Mouse (Mus musculus): ENCODE results near the gene Ucp2.

The Ucp2 gene

DNA sequence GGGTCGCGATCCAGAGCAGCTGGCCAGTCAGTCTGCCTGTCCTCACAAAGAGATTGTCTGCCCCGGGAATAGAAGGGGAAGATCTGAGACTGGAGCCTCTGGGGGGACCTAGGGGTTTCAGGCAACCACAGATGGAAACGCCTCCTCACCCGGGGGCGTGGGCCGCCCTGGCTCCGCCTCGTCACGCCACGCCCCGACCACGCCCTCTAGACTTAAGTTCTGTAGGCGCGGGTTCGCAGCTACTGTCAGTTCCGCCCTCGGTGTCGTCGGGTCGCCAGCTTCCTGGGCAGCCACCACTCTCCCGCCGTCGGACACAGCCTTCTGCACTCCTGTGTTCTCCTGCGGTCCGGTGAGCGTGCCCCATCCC, at the start of gene Ucp2:
Ucp2 (plus strand) TSS at position 221 of the 367 bp plus-strand sequence.
- peak; percentile 92 for DNase-seq (ENCODE audit: low spot score)

DNA sequence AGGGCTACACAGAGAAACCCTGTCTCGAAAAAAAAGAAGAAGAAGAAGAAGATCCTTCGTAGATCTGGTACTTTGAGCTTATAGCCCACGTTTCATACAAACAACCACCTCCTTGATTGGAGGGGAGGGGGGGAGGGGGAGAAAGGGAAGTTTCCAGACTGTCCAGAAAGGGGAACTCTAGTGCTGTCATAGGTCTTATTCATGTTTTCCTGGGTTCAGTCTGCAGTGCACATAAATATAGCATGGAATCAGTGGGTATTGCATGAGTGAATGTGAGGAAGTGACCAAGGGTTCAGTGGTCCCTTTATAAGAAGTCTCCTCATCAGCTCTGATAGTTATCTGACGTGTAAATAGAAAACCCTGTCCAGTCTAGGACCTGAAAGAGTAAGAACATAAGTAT, 49.4 kb upstream of the Ucp2 start:
- no peak for DNase-seq (ENCODE audit: low spot score)

DNA sequence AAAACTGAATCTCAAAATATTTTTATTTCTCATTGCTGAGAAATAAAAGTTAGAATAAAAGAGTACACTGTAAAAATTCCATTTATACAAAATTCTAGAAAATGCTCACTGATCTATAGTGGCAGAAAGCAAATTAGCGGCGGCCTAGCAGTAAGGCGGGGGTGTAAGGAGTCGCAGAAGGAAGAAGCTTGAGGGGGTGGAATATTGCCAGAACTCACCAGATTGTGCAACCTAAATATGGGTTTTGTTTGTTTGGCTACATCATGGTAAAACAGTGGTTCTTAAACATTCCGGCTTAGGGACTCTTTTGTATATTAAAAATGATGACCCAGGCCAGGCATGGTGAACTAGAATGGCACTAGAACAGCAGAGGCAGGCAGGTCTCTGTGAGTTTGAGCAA, 46.9 kb upstream of the Ucp2 start:
- no peak for DNase-seq (ENCODE audit: low spot score)

DNA sequence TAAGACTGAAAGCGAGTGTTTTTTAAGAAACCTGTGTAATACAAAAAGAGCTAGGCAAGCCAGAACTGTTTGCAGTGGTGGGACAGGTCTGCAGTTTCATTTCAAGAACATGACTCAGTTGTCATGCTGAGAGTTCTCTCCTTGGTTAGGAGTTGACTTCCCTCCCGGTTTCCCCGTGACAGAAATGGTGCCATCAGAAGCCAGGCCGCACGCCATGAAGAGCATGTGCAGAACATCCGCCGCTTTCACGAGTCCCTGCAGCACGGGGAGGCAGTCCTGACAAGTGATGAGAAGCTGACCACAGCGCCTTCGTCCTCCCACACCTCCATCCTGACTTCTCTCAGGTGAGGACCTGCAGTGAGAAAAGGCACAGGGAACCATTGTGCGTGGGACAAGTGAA, 44.6 kb upstream of the Ucp2 start:
- no peak for DNase-seq (ENCODE audit: low spot score)

DNA sequence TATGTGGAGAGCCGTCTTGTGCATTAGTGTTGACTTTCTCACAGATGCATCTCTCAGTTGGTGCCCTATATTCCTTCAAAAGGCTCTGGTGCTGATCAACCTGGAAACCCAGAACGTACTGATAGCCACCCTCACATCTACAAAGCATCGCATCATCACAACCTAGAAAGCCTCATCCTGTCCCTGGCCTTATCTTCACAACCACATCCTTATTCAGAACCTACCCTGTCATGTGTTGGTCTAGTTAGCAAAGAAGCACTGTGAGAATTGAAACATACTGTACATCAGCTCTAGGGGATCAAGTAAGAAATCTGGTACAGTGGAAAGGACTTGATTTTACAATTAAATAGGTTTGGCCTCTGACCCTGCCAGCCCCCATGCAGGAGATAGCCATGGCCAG, 44.2 kb upstream of the Ucp2 start:
- no peak for DNase-seq (ENCODE audit: low spot score)

DNA sequence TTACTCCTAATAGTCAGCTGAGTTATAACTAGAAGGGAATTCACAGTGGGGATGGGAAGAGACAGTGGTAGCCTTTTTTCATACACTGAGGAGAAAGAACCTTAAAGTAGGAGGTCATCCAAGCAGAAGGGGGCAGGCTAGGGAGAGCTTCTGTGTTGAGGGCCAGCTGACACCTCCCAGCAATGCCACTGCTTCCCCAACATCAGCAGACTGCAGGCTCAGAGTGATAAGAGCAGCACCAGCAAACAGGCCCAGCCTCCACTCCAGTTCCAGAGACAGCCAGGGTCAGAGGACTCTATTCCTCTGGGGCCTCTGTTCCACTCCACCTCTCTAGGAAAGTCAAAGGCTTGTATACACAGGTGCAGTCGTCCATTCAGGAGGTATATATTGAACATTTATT, 35.0 kb upstream of the Ucp2 start:
- no peak for DNase-seq (ENCODE audit: low spot score)

DNA sequence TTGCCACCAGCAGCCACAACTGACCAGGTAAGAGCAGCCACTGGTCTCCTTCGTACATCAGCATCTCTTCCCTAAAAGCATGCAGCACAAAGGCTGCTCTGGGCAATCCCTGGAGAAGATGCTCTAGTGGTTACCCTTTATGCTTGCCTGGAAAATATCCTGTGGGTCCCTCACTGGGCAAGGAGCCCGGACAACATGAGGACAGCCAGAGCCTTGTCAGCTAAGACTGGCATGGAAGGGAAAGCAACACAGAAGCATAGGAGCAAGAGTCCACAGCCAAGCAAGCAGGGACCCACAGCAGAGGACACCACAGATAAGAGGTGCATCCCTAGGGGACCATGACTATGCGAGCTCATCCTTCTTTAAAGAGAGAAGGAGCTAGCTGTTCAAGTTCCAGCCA, 33.3 kb upstream of the Ucp2 start:
- no peak for DNase-seq (ENCODE audit: low spot score)

DNA sequence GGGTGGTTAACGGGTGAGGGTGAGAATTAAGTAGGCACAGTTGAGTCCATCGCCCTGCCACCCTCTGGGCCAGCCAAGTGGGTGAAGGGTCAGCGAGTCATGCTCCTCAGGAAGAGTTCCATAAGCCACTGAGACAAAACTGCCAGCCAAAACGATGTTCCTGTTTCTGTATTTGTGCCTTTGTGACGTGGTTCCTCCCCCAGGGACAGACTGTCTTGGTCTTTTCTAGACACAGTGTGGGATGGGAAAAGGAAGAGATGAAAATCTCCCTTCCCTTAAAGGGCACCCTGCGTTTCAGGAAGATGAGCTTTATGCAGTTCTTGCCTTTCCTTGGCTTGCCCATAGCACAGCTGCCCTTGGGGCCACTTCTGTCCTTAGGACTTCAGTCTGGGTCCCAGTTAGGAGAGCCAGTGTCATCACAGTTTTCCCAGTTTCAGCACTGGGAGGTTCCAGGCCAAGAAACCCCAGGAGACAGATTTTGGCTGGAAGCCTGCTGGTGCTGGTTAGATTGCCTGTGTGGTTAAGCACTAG, 31.5 kb upstream of the Ucp2 start:
- DNase-seq (ENCODE audit: low spot score): peak; percentile 60

DNA sequence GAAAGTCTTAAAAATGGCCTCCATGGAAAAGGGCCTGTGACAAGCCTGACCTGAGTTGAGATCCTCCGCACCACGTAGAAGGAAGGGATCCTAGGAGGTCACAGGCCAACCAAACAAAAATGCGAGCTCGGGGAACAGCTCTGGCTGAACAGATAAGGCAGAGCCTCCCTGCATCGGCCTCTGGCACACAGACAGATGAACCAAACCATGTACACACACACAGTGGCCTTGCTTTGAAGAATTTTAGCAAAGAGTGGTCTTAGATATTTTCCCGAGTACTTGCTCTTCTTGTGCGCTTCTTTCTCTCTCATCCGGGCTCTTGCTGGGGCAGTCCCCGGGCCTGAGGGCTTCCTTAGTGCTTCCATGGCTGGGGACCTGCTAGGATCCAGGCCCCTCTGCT, 29.9 kb upstream of the Ucp2 start:
- no peak for DNase-seq (ENCODE audit: low spot score)

DNA sequence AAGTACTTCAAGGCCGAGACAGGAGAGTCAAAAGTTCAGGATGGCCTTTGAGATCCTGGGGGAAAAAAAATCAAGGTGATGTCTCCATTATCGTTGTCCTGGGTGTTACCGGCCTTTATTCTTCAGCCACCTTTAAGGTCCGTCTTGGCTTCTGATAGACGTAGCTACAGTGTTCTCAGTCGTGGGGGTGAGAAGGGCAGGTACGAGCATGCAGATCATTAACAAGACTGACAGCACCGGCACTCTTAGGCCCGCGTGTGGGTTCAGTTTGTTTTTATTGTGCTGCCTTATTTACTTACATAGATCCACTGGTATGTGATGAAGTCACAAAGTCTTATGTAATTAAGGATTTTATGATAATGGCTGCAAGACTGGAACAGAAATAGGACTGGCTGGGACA, 29.4 kb upstream of the Ucp2 start:
- no peak for DNase-seq (ENCODE audit: low spot score)

DNA sequence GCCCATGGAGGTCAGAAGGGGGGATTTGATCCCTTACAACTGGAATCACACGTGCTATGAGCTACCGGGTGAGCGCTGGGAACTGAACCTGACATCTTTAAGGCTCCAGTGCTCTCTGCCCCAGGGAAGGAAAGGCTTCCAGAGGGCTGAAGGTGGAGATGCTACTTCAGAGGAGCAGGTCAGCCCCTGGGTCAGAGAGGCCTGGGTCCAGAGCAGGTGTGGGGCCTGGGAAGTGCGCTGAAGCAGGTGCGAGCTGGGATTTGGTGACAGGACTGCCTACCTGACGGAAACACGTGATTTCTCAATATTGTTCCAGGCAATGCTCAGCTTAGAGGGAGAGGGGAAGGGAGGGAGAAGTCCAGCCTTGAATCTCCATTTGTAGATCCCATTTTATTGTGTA, 28.9 kb upstream of the Ucp2 start:
- no peak for DNase-seq (ENCODE audit: low spot score)

DNA sequence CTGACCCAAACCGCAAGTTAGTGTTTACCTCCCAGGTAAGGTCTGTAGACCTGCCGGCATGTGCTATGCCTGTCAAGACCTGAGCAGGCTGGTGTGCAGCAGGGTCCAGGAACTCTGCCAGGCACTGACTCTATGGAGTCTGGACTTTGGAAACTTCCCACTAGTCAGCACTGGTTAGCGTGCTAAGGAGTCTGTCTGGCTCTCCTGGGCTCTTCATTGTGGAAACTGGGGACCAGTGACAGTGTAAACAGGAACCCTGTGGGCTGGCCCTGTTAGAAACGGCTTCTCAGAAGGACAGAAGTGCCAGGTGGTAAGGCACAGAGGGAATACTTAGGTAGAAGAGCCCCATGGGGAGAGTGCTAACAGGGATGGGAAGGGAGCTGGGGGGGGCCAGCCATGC, 27.9 kb upstream of the Ucp2 start:
- DNase-seq (ENCODE audit: low spot score): no peak

DNA sequence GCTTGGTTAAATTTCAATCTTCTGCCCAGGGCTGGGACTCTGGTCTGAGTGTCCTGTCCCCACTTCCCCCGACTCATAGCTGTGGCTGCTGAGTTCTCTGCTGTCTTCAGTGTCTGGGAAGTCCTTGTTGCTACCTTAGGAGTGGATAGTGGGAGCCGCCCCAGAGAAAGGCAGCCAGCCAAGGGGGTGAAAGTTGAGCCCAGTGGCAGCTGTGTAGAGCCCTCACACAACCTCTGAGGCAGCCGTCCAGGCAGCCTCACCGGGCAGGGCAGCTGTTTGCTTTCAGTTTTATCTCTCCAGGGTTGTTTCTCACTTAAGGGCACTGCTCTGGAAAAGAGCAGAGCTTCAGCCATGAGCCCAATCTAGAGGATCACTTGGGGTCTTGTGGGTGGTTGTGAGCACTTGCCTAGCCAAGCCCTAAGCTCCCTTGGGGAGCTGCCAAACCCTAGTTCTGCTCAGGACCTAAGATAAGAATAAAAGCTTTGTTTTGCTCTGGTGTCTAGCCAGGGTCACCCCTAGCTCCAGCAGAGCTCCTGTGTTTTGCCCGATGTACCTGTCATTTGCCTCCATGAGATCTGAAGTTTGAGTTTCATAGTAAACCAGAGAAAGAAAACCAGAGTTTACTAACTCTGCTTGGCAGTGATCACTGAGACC, 27.4 kb upstream of the Ucp2 start:
- DNase-seq (ENCODE audit: low spot score): peak; percentile 91

DNA sequence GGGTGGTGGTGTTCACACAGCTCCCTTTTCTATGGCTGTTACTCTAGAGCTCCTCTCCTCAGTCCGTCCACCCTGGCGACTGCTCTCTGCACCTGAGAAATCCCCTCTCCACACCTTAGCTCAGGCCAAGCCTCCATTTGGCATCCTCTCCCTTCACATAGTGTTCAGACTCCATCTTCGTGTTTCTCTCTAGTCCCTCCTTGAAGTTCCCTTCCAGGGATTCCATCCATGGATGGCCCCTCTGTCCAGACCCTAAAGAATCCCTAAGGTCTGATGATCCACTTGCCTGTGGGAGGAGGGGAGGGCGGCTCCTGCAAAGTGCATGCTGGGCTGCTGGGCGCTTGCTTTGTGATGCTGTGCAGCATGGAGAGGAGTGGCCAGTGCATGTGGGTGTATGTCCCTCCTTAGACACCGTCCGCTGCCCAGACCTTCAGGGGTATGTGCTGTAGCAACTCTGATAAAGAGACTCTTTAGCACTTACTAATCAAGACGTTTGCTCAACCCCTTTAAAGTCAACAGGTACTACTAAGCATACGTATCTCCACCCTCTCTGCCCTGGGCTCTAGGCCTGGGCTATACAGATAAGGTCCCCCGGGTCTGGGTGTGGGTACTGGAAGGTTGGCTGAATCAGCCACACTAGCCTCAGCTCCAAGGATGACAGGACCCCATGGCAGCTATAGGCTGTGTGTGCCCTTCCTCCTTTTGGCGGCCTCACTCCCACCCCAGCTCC, 26.2 kb upstream of the Ucp2 start:
- DNase-seq (ENCODE audit: low spot score): no peak

DNA sequence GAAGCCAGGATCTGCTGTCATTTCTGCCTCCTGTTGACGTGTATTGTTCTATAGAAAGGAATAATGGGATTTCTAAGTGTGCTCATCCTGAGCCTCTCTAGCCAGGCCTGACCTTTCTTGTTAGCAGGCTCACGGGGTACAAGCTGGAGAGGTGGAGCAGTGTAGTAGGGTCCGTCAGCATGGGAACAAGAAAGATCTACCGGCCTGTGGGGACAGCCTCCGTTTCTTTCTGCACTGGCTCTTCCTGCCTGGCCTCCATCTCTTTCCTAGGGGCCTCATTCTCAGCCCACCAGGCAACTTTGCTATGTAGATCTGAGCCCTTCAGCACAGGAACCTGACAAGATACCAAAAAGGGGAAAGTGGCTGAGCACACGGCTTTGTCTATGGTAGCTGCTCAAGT, 24.4 kb upstream of the Ucp2 start:
- DNase-seq (ENCODE audit: low spot score): no peak

DNA sequence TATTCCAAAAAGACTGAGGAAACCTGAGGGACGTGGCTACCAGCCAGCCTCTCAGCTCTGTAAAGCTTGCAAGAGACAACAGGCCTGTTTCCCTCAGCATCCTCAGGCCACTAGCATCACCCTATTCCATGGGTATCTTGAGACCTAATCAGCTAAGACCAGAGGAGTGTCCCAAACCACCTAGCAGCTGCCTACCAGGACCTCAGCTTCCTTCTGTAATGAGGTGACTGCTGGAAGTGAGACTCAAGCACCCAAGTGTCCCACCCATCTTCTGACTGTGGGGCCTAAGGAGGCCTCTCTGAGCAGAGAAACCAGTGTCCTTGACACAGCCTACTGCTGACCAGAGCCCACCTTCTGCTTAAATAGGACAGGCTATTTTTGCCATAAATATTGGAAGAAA, 23.6 kb upstream of the Ucp2 start:
- DNase-seq (ENCODE audit: low spot score): no peak

DNA sequence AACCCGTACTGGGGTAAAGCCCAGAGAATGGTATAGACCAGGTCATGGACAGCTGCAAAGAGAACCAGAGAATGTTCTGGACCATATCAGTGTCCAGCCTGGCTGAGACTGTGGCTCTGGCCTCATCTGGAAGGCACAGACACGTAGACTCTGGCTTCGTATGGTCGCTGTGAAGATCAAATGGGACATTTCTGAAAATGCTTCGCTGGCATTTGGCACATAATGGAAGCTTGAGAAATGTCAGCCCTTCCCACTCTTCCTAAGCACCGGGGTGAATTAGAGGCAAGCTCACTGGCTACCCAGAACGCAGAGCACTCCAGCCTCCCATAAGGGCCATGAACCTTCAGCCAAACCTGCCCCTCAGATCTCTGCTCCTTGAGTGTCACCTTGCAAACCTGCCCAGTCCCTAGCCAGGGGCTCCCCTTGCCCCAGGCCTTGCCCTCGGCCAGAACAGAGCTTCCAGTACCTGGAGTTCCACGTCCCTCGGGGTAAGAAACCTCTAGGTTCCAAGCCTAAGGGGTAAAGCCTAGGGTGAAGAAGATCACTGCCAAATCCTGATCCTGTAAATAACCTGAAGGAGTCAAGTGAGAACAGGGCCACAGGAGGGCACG, 22.2 kb upstream of the Ucp2 start:
- DNase-seq (ENCODE audit: low spot score): no peak

DNA sequence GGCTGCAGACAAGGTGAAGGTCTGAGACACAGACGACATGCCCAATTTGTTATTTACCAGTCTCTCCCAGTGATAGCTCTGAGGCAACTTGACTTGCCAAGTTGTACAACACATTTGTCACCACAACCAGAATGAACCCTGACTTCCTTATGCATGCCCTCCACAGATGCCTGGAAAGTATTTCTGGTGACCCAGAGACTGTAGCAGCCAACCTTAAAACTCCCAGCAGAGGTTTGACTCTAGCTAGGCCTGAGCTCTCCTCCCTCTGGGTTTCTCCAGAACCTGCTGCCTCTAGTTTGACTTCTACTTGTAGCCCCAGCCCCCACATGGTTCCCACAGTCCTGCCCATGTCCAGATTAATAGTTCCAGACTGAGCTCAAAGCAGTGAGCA, 21.7 kb upstream of the Ucp2 start:
- no peak for DNase-seq (ENCODE audit: low spot score)

DNA sequence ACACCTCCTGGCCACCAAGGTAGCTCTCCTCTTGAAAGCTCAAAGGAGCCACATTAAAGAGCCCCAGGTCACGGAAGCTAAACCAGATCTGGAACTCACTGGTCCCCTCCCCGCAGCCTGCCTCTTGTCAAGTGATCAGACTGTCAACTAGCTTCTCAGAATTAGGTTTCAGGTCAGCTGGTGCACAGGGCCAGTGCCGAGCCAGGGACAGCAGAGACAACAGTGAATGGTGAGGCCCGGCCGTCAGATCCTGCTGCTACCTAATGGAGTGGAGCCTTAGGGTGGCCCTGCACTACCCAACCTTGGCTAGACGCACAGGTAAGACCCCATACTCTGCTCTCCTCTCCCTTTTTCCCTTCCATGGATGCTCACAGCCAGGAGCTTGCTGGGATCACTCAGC, 20.4 kb upstream of the Ucp2 start, which contains the start of gene Ucp3:
Ucp3 (plus strand) TSS at position 214 of the 400 bp plus-strand sequence.
- DNase-seq (ENCODE audit: low spot score): no peak

DNA sequence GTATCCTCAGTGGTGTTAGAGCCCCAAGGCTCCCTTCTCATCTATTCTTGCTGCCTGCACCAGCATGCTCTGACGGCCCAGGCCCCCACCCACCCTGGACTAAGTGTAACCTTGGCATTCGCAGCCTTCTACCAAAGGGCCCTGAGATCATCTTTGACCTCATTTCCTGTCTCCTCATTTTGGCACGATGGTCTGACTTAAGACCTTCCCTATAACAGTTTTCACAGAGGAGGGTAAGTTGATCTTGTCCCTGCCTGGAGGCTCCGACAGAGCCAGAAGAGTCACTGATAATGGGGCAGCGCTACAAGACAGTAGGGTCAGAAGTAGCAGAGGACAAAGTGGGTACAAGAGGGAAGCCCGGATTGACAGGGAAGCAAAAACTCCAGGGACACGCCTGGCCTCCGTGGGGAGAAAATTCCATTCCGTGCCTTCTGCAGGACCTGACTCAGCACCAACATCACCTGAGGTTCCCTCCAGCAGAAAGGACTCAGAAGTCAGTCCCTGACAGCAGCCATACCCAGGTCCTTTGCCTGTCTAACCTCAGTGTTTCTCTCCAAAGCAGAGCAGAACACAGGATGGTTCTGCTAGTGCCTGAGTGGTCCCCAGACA, 19.2 kb upstream of the Ucp2 start:
- no peak for DNase-seq (ENCODE audit: low spot score)

DNA sequence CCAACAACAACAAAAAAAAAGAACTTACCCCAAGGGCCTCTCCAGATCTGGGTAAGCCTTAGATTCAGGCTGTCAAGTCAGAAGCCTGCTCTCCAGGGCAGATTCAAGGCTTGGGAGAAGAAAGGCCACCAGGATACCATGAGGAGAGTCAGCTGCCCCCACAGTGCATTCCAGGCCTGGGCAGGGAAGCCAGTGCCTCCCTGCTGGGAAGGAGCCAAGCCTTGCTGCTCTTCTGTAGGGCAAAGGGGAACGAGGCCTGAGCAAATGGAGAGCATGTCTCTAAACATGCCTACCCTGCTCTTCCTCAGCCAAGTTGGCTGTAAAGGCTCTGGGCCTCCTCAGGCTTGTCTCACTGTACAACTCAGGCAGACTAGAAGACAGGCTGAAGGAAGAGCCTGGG, 18.5 kb upstream of the Ucp2 start:
- DNase-seq (ENCODE audit: low spot score): peak; percentile 69

DNA sequence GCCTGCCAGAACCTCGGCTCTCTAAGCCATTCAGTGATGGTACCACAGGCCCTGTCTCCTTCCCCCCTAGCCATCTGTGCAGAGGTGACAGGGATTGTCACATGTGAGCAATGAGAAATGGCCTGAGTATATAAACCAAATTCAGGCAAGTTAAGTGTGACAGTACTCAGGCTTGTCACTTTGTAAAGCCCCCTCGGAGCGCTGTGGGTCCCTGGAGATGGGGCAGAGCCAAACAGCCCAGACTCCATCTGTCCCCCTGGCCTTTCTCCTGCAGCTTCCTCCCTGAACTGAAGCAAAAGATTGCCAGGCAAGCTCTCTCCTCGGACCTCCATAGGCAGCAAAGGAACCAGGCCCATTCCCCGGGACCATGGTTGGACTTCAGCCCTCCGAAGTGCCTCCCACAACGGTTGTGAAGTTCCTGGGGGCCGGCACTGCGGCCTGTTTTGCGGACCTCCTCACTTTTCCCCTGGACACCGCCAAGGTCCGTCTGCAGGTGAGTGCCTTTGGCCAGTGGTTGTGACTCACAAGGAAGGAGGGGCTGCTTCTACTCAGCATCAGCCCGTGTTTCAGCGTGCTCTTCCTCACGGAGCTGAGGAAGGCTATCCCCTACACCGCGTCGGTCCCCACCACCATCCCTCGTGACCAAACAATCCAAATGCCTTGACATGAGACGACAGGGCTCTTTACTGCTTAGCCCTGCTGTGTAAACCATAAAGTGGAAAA, 13.9 kb upstream of the Ucp2 start:
- DNase-seq (ENCODE audit: low spot score): no peak
